Mouse (Mus musculus) liver, embryonic 14.5 days (tissue): ENCODE data around the gene Ssr3.

Experiments used
- CTCF ChIP-seq: IDR thresholded peaks from 2 replicates; pipeline ENCODE4 v1.5.1; 2016; ENCODE audit warnings: antibody characterized with exemption, low read depth, control low read depth
- EP300 ChIP-seq: IDR thresholded peaks from 2 replicates; pipeline ENCODE4 v1.6.1; 2016; ENCODE audit warnings: antibody characterized with exemption, low read depth

DNA sequence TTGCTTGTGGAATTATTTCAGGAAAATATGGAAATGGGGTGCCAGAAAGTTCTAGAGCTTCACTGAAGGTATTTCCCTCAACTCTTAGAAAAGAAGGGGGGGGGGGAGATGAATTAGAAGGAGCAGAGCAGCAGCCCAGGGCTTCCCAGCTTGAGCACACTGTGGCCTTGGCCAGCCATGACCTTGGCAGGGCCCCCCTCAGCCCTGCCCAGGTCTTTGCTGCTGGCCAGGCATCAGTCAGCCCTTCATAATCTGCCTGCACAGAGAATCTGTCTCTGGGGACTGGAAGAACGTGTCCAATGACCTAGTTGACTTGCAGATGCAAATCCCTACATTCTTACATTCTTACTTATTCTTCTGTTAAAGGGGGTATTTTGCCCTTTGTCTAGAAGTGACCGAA lies 34.1 kb downstream of the Ssr3 start:
- TF ChIP-seq CTCF (no peak), EP300 (no peak)
